Mouse (Mus musculus): ENCODE measurements around the gene Pdzd2. TPM values are rescaled to one million over a fixed set of nuclear protein-coding genes. Genes with fewer than 3 reads are reported as not detected.
"Not testable (repeated sequence)": the region's sequence is repeated elsewhere in the genome, so short reads cannot be mapped to it uniquely, and the experiment has no call there.

Gene Pdzd2
- polyA plus RNA-seq, 1 experiment: 125 TPM

DNA sequence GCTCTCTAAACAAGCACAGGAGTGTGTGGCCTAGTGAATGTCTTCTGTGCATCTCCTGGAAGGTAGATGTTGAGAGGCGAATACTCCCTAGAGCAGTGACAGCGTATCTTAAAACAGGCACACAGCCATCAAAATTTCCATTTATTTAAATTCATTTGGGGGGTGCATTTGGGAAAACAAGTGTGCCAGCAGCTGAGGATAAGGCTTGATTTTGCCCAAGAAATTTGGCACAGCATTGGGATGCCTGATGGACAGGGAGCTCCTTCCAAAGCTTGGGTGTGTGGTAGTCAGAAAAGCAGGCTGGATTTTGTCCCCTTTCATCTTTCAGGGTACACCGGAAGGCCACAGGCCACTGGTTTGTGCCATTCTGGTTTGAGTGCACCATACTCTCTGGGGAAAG, 369.6 kb downstream of the Pdzd2 start:
- no peak for DNase-seq
- 96% methylated on average over 3 of the region's 3 CpGs for WGBS
- Histone ChIP-seq H3K4me3 (replicated peaks; ENCODE audit: extremely low read depth, low read depth, low read length) (no peak overlapping the region), H3K4me1 (ENCODE audit: control insufficient read depth, insufficient read depth, low read length) (peaks cover 13% of the 10 kb centered on the region)
- TF ChIP-seq CTCF (IDR thresholded peaks at IDR 0.05; ENCODE audit: insufficient read depth, low read length) (no peak), POLR2A (IDR thresholded peaks at IDR 0.05; ENCODE audit: borderline replicate concordance, extremely low read depth, low read depth, low read length) (no peak)

DNA sequence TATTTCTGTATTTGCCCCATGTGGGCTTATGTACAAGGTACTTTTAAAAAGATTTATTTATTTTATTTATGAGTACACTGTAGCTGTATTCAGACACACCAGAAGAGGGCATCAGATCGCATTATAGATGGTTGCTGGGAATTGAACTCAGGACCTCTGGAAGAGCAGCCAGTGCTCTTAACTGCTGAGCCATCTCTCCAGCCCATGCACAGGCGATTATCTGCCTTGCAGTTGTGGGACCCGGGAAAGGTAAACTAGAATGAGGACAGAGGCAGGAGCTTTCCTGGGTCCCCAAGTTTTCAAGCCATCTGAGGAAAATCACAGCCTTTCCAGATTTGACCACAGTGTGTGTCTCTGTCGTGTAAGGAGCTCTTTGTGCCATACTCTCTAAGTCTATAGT, 370.9 kb downstream of the Pdzd2 start:
- WGBS: 93% methylated on average over 4 of the region's 4 CpGs
- no peak for TF ChIP-seq POLR2A (IDR thresholded peaks at IDR 0.05; ENCODE audit: borderline replicate concordance, extremely low read depth, low read depth, low read length)
- no peak for TF ChIP-seq CTCF (IDR thresholded peaks at IDR 0.05; ENCODE audit: insufficient read depth, low read length)
- Histone ChIP-seq H3K4me1 (ENCODE audit: control insufficient read depth, insufficient read depth, low read length) (peaks cover 10% of the 10 kb centered on the region), H3K4me3 (replicated peaks; ENCODE audit: extremely low read depth, low read depth, low read length) (no peak overlapping the region)
- DNase-seq: no peak

GRCm38 (mm10) chr15:12368357-12368756, 371.4 kb downstream of the Pdzd2 start:
- TF ChIP-seq POLR2A (IDR thresholded peaks at IDR 0.05; ENCODE audit: borderline replicate concordance, extremely low read depth, low read depth, low read length): no peak
- no peak for DNase-seq
- 80% methylated on average over 11 of the region's 11 CpGs for WGBS
- no peak overlapping the region for H3K4me3 ChIP-seq (replicated peaks; ENCODE audit: extremely low read depth, low read depth, low read length)
- peaks cover 10% of the 10 kb centered on the region for H3K4me1 ChIP-seq (ENCODE audit: control insufficient read depth, insufficient read depth, low read length)

- 35% methylated on average over 13 of the region's 13 CpGs for WGBS
- Histone ChIP-seq H3K4me3 (replicated peaks; ENCODE audit: extremely low read depth, low read depth, low read length) (no peak overlapping the region), H3K4me1 (ENCODE audit: control insufficient read depth, insufficient read depth, low read length) (peaks cover 10% of the 10 kb centered on the region)
- DNase-seq: peak; percentile 31
- TF ChIP-seq POLR2A (IDR thresholded peaks at IDR 0.05; ENCODE audit: borderline replicate concordance, extremely low read depth, low read depth, low read length): no peak
- TF ChIP-seq CTCF (IDR thresholded peaks at IDR 0.05; ENCODE audit: insufficient read depth, low read length): no peak
These were observed 372.2 kb downstream of the Pdzd2 start for GRCm38 (mm10) chr15:12367306-12368080.

- DNase-seq; H3K4me1 ChIP-seq (ENCODE audit: control insufficient read depth, insufficient read depth, low read length); H3K4me3 ChIP-seq (replicated peaks; ENCODE audit: extremely low read depth, low read depth, low read length): not testable (repeated sequence)
- 94% methylated on average over 11 of the region's 11 CpGs for WGBS
These were observed 373.0 kb downstream of the Pdzd2 start for GRCm38 (mm10) chr15:12366580-12367305.

DNA sequence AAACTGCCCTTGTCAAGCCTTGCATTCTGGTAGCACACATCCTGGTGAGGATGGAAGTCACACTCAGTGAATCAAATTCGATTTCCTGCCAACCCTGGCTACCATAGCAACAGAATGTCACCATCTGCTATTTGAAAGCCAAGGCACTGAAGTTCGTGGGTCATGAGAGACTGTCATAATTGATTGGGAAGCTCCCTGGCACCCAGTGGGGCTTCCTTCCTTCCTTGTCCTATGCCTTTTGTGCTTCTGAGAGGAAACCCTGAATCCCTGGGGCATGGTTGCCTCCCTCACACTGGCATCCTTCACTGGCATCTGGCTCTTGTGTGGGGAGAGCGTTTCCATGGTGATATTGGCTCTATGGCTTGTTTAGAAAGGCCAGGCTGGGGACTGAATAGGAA, 373.7 kb downstream of the Pdzd2 start:
- no peak for DNase-seq
- 30% methylated on average over 3 of the region's 3 CpGs for WGBS
- peaks cover 6% of the 10 kb centered on the region; the same call in 1 of the 2 replicates for H3K4me1 ChIP-seq (ENCODE audit: control insufficient read depth, insufficient read depth, low read length)
- TF ChIP-seq POLR2A (IDR thresholded peaks at IDR 0.05; ENCODE audit: borderline replicate concordance, extremely low read depth, low read depth, low read length) (no peak), CTCF (IDR thresholded peaks at IDR 0.05; ENCODE audit: insufficient read depth, low read length) (no peak)
- no peak overlapping the region for H3K4me3 ChIP-seq (replicated peaks; ENCODE audit: extremely low read depth, low read depth, low read length)

- Histone ChIP-seq H3K4me1 (ENCODE audit: control insufficient read depth, insufficient read depth, low read length) (peaks cover 6% of the 10 kb centered on the region; the same call in 1 of the 2 replicates), H3K4me3 (replicated peaks; ENCODE audit: extremely low read depth, low read depth, low read length) (no peak overlapping the region)
- no peak for DNase-seq
- 75% methylated on average over 15 of the region's 15 CpGs for WGBS
- TF ChIP-seq POLR2A (IDR thresholded peaks at IDR 0.05; ENCODE audit: borderline replicate concordance, extremely low read depth, low read depth, low read length) (no peak), CTCF (IDR thresholded peaks at IDR 0.05; ENCODE audit: insufficient read depth, low read length) (no peak)
These were observed 374.2 kb downstream of the Pdzd2 start for GRCm38 (mm10) chr15:12365416-12366071.

- WGBS: 86% methylated on average over 4 of the region's 4 CpGs
- no peak for DNase-seq
- Histone ChIP-seq H3K4me1 (ENCODE audit: control insufficient read depth, insufficient read depth, low read length) (peaks cover 6% of the 10 kb centered on the region; the same call in 1 of the 2 replicates), H3K4me3 (replicated peaks; ENCODE audit: extremely low read depth, low read depth, low read length) (no peak overlapping the region)
- TF ChIP-seq POLR2A (IDR thresholded peaks at IDR 0.05; ENCODE audit: borderline replicate concordance, extremely low read depth, low read depth, low read length): no peak
- TF ChIP-seq CTCF (IDR thresholded peaks at IDR 0.05; ENCODE audit: insufficient read depth, low read length): no peak
These were observed 375.6 kb downstream of the Pdzd2 start for GRCm38 (mm10) chr15:12364096-12364495.

GRCm38 (mm10) chr15:12362701-12363040, 377.1 kb downstream of the Pdzd2 start:
- no peak overlapping the region for H3K4me3 ChIP-seq (replicated peaks; ENCODE audit: extremely low read depth, low read depth, low read length)
- H3K4me1 ChIP-seq (ENCODE audit: control insufficient read depth, insufficient read depth, low read length): peaks cover 3% of the 10 kb centered on the region; the same call in 1 of the 2 replicates
- 84% methylated on average over 6 of the region's 6 CpGs for WGBS
- DNase-seq: no peak
- TF ChIP-seq POLR2A (IDR thresholded peaks at IDR 0.05; ENCODE audit: borderline replicate concordance, extremely low read depth, low read depth, low read length): no peak
- TF ChIP-seq CTCF (IDR thresholded peaks at IDR 0.05; ENCODE audit: insufficient read depth, low read length): no peak

Data from lung, adult 2 months (tissue).